Mouse (Mus musculus) yolk sac, embryonic 10.5 days (tissue): ENCODE results near the gene Vav3.

Source experiments
- DNase-seq: peaks from one replicate; pipeline ENCODE4 v3.0.0-alpha.2; 2017; ENCODE audit warnings: low spot score

The Vav3 gene

GRCm38 (mm10) chr3:109585946-109586345 is 245.5 kb downstream of the Vav3 start:
- DNase-seq, result no peak

DNA sequence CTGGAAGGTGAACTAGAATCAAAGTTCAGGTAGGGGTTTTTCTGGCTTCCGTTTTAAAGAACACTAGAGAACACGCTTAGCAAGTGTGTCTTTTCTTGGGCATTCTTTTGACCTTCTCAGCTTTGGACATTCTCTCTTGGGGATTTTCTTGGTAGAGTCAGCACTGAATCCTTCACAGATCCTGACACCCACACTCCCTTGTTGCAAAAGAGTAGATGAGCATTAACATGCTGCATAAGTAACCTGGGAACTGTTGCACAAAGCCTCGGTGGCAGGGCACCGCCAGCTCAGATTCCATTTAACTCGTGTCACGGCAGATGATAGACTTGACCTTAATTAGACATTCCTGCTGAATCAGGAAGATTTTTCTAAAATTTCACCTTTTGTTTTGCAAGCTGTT is 252.5 kb downstream of the Vav3 start:
- DNase-seq, result no peak

DNA sequence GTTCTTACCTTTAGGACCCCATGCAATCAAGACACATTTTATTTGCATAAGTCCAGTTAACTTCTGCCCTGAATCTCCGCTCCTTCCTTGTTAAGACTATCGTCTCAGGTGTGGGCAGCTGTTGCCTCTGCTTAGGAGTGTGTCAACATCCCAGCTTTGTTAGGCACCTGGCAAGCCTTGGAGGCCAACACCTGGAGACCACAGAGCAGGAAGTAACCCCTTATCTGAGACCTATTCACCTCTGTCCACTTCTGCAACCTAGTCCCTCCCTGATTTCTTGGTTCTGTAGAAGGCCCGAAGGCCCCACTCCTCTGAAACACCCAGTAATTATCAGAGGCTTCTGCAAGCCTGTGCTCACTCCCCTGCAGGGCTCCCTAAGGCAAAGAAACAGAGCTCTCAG is 255.6 kb downstream of the Vav3 start:
- no peak for DNase-seq

DNA sequence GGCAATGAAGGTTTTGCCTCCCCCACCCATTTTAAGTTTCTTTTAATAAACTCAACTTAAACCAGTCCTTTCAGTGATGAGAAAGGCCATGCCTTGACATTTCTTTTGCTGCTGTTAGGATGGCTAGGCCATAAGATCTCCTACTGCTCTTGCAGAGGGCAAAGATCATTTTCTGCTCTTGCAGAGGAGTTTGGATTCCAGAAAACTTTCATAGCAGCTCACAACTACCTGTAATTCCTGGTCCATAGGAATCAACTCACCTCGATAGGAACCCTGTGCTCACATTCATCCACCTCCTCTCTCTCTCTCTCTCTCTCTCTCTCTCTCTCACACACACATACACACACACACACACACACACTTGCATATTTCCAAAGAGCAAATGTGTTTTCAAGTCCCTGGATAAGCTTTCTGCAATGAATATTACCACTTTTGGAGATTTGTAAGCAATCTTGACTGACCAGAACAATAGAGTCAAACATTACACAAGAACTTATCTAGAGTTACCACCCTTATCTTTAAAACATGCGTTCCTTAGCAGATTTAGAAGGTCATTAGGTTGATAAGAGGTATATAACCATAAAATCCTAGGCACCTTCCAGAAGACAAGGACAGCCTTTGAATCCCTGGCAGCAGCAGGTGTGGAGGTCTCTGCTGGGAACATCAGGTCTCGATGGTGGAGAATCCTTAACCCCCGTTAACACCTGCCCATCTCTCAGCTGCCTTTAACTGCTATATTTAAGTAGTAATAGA is 260.4 kb downstream of the Vav3 start:
- no peak for DNase-seq

DNA sequence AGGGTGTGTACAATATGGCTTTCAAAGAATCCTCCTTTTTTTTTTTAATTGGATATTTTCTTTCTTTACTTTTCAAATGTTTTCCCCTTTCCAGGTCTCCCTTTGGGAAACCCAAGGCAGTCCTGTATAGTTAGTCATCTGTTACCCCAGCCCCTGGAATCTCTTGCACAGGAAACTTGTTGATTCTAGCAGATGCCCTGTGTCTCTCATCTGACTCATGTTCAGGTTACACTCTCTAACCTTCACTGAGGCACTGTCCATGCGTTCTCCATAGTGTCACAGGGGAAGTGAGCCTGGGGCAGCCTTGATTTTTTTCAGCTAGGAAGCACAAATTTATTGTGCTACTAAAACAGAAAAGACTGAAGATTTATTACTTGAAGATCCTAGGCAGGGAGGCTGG is 262.3 kb downstream of the Vav3 start:
- no peak for DNase-seq

GRCm38 (mm10) chr3:109606121-109606520 is 265.7 kb downstream of the Vav3 start:
- no peak for DNase-seq

DNA sequence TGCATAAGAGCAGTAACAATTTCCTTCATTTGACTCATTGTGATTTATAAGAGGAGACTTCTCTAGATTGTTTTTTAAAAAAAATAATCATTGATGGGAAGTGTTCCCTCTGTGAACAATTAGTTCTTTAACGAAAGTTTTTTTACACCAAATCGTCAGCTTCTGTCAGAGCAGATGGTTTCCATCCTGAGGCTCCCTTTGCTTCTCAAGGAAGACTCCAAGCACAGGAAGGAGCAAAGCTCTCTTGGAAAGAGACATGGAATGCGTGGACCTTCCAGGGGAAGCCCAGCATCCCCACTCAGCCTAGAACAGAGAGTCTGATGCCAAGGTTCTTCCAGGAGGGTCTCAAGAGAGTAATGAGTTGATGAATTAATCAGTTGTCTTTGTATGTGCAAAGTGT is 281.3 kb downstream of the Vav3 start:
- DNase-seq, result no peak

DNA sequence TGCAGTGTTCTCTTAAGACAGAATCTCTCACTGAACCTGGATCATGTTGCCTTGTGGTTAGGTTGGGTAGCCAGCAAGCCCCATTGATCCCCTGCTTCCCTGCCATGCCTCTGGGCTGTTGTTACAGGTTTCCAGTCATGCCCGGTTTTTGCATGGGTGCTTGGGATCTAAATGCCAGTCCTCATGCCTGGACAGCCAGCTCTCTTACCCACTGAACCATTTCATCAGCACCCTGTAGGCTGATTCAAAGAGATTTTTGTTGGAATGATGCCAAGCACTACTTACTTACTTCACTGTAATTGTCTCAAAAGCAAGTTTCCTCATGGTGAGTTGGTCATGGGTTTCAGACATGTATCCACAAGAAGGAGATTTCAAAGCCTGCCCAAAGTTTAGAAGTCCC is 281.9 kb downstream of the Vav3 start:
- DNase-seq, result no peak

DNA sequence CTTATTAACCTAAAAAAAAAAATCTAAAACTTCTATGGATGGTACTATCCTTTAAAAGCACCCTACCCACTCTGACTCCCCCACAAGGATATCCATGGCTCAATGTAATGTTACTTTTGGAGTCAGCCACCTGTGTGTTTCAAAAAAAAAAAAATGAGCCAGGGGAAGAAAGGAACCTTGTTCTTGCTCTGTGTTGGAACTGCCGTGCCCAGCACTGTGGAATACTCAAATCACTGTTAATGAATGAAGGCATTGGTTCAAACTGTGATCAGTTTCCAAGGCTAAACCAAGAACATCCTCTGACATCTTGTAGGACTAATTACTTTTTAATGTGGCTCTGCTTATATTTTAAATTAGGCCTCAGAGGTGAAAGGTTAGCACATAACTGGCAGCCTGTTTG is 282.4 kb downstream of the Vav3 start:
- DNase-seq, result no peak

- DNase-seq, result no peak
Measured at GRCm38 (mm10) chr3:109623770-109624169, 283.3 kb downstream of the Vav3 start.

DNA sequence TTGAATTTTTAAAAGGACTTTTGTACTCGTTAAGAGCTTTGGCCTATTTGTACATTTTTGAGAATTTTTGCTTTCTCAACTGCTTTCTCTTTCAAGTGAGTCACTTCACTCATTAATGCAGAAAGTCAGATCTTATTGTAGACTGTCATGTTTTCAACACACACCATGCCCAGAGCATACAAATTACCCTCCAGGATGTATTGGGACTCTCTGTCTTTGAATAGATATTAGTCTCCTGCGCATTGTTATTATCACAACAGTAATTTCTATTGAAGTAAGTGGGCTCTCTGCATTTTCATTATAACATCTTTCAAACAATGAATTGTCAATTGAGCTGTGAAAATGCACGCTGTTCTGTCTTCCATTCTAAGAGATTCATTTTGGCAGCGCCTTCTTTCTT is 295.6 kb downstream of the Vav3 start:
- no peak for DNase-seq

GRCm38 (mm10) chr3:109639386-109639785 is 298.9 kb downstream of the Vav3 start:
- DNase-seq, result no peak

DNA sequence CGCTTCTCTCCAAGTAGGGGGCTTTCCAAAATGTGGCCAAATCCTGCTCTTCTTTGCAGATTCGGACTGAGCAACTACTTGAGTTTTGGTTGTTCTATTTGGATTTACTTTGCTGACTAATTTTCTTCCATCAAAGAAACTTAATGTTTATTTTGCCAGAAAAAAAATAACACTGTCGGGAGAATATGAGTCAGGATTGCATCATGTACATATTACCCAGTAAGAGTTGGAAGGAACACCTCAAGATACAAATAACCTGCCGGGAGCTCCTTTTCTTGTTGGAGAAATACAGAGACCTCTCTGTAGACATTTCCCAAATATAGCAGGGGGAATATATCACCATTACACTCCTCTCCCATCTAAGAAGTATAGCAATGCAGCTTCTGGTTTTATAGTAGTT is 300.3 kb downstream of the Vav3 start:
- no peak for DNase-seq

- DNase-seq, result no peak
Measured at GRCm38 (mm10) chr3:109648242-109648641, 307.8 kb downstream of the Vav3 start.

GRCm38 (mm10) chr3:109651479-109651878 is 311.0 kb downstream of the Vav3 start:
- DNase-seq, result no peak

DNA sequence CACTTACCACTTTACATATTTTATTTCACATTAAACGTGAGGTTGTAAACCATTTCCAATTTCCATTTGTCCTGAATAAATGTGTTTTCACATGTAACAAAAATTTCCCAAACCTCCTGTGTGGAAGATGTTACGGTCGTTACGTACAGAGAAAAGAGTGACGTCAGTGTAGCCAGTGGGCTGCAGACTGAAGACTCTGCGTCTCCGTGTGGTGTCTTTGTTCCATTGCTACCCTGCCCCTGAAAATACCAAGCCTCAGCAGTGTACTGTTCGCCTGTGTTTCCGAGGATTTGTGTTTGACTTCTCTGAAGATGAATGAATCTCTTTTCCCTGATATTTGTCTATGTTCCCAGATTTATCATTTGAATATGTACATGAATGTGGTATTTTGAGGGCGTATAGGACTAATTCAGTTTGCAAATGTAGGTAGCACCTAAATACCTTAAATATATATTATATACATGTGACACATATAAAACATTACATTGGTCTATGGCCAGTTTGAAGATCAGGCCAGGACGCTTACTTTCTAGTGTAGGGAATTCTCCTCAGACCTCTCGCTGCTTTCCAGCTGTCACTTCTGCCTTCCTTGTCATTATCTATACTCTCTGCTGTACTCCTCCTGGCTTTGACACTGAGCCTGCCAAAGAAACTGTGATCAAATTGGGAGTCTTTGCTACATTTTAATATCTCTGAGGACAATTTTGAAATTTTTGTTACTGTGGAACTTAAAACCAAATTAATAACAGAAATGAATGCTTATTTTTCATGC is 312.6 kb downstream of the Vav3 start:
- no peak for DNase-seq

GRCm38 (mm10) chr3:109654386-109654785 is 313.9 kb downstream of the Vav3 start:
- no peak for DNase-seq

- DNase-seq, result no peak
Measured at GRCm38 (mm10) chr3:109671716-109672115, 331.3 kb downstream of the Vav3 start.

GRCm38 (mm10) chr3:109672925-109673324 is 332.5 kb downstream of the Vav3 start:
- DNase-seq, result no peak

- no peak for DNase-seq
Measured at GRCm38 (mm10) chr3:109680281-109680680, 339.8 kb downstream of the Vav3 start.

- no peak for DNase-seq
Measured at GRCm38 (mm10) chr3:109681863-109682262, 341.4 kb downstream of the Vav3 start.

- no peak for DNase-seq
Measured at GRCm38 (mm10) chr3:109683608-109684295, 343.3 kb downstream of the Vav3 start.

- no peak for DNase-seq
Measured at GRCm38 (mm10) chr3:109690566-109690965, 350.1 kb downstream of the Vav3 start.
